Mouse (Mus musculus): ENCODE measurements around the gene Obscn. TPM values are rescaled to one million over a fixed set of nuclear protein-coding genes. Genes with fewer than 3 reads are reported as not detected.

Gene Obscn
- polyA plus RNA-seq, 1 experiment from 2014 or later: 69.4 TPM

DNA sequence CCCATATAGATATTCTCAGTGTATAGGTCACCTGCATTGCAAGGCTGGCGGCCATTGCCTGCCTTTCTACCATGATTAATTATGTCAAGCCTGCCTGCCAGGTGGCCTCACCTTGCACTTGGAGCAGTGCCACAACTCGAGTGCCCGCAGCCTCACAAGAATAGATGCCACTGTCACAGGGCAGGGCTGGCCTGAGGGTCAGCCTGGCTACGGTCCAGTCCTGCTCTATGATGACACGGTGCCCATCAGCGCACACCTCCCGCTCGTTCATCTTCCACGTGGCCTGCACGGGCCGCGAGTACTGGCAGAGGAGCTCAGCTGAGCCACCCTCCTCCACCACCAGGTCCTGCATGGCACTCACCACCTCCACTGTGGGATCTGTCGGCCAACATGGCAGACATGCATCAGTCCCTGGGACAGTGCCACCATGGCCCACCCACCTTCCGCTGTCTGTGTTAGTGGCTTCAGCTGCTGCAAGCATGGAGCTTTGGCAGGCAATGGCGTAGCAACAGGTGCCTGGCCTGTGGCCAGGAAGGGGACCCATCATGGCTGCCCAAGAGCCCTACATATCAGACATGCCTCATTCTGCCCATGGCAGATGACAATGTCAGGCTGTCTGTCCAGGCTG is 91.4 kb downstream of the Obscn start:
- Histone ChIP-seq H3K27ac (replicated peaks in 1 of 2; ENCODE audit: control insufficient read depth in 1 of 2, insufficient read depth in 1 of 2, low read depth in 2 of 2, low read length in 2 of 2) (no peak overlapping the region), H3K4me3 (ENCODE audit: control insufficient read depth in 1 of 2, insufficient read depth in 1 of 2, low read depth in 1 of 2, low read length in 2 of 2) (no peak overlapping the region), H3K9me3 (ENCODE audit: control insufficient read depth, low read length) (no peaks in the 10 kb centered on the region), H3K9ac (ENCODE audit: low read length) (no peak overlapping the region), H3K4me2 (ENCODE audit: low read length) (no peak overlapping the region), H3K27me3 (ENCODE audit: control insufficient read depth, insufficient read depth, low read length) (no peaks in the 10 kb centered on the region), H3K36me3 (ENCODE audit: control insufficient read depth, insufficient read depth, low read length) (peaks cover 98% of the 10 kb centered on the region), H3K4me1 (ENCODE audit: control insufficient read depth in 2 of 2, insufficient read depth in 2 of 2, low read length in 2 of 2) (no peaks in the 10 kb centered on the region)
- no peak for ATAC-seq (ENCODE audit: insufficient number of reproducible peaks, insufficient read depth, low FRiP score, low read depth)
- 88% methylated on average over 15 of the region's 15 CpGs for WGBS

DNA sequence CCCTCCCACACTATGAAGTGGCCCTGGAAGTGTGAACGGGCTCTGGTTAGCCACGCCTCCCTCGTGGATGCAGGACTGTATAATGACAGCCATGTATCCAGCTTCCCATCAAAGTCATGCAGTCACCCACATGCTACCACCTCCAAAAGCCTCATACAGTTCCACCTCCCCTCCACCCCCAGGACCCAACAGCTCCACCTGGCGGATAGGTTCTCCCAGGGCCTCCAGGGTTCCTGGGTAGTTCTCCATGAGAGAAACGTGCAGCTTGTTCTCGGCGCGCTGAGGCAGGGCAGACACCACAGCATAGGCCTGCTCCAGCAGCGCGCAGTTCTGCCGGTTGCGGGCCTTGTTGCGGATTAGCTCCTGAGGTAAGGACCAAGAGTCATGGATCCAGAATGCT is 107.2 kb downstream of the Obscn start:
- 89% methylated on average over 13 of the region's 13 CpGs for WGBS

DNA sequence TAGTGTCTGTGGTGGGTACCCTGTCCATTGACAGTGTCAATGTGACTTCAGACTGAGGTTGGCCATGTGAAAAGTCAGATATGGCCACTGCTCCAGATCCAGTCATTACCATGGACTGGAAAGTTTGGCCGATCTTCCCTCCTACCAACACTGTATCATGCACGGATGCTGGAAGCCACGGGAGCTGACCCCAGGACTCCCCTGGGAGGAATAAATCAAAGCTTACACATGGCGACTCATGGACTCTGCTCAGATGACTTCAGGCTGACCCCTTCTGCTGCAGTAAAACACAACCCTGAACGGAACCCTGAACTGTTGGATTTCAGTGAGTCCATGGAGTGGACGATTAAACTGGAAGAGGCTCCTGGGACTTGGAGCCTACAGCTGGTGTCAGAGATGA is 109.8 kb downstream of the Obscn start:
- no peak for ATAC-seq (ENCODE audit: insufficient number of reproducible peaks, insufficient read depth, low FRiP score, low read depth)
- 85% methylated on average over 6 of the region's 6 CpGs for WGBS
- Histone ChIP-seq H3K4me3 (ENCODE audit: control insufficient read depth in 1 of 2, insufficient read depth in 1 of 2, low read depth in 1 of 2, low read length in 2 of 2) (no peak overlapping the region), H3K4me2 (ENCODE audit: low read length) (no peak overlapping the region), H3K27me3 (ENCODE audit: control insufficient read depth, insufficient read depth, low read length) (no peaks in the 10 kb centered on the region), H3K36me3 (ENCODE audit: control insufficient read depth, insufficient read depth, low read length) (peaks cover 93% of the 10 kb centered on the region), H3K9me3 (ENCODE audit: control insufficient read depth, low read length) (no peaks in the 10 kb centered on the region), H3K27ac (replicated peaks in 1 of 2; ENCODE audit: control insufficient read depth in 1 of 2, insufficient read depth in 1 of 2, low read depth in 2 of 2, low read length in 2 of 2) (no peak overlapping the region), H3K4me1 (ENCODE audit: control insufficient read depth in 2 of 2, insufficient read depth in 2 of 2, low read length in 2 of 2) (no peaks in the 10 kb centered on the region), H3K9ac (ENCODE audit: low read length) (no peak overlapping the region)

More for the DNA sequence above, 107.2 kb downstream of the Obscn start:
- H3K4me2 ChIP-seq (ENCODE audit: low read length): no peak overlapping the region
- no peak overlapping the region for H3K27ac ChIP-seq (replicated peaks in 1 of 2; ENCODE audit: control insufficient read depth in 1 of 2, insufficient read depth in 1 of 2, low read depth in 2 of 2, low read length in 2 of 2)
- no peak for ATAC-seq (ENCODE audit: insufficient number of reproducible peaks, insufficient read depth, low FRiP score, low read depth)
- H3K9ac ChIP-seq (ENCODE audit: low read length): no peak overlapping the region
- no peaks in the 10 kb centered on the region for H3K27me3 ChIP-seq (ENCODE audit: control insufficient read depth, insufficient read depth, low read length)
- H3K36me3 ChIP-seq (ENCODE audit: control insufficient read depth, insufficient read depth, low read length): peaks cover 96% of the 10 kb centered on the region
- H3K4me3 ChIP-seq (ENCODE audit: control insufficient read depth in 1 of 2, insufficient read depth in 1 of 2, low read depth in 1 of 2, low read length in 2 of 2): no peak overlapping the region
- no peaks in the 10 kb centered on the region for H3K9me3 ChIP-seq (ENCODE audit: control insufficient read depth, low read length)
- H3K4me1 ChIP-seq (ENCODE audit: control insufficient read depth in 2 of 2, insufficient read depth in 2 of 2, low read length in 2 of 2): no peaks in the 10 kb centered on the region

DNA sequence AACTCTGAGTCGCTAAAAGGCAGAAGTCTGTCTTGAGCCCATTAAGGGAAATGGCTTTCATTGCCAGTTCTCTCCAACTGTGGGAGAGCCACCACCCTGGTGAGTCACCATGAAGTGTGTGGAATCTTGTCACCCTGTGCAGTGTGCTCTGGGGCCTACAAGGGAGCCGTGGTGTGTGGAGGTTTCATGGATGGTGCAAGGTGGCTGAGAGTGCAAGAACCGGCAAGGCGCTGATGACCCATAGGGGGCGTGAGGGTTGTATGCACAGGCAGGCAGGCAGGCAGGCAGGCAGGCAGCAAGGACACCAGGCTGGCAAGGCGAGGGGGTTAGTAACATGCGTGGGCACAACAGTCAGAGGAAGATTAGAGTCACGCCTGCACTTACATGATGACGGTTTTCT is 121.2 kb downstream of the Obscn start:
- no peak overlapping the region for H3K4me2 ChIP-seq (ENCODE audit: low read length)
- H3K27me3 ChIP-seq (ENCODE audit: control insufficient read depth, insufficient read depth, low read length): no peaks in the 10 kb centered on the region
- peaks cover 47% of the 10 kb centered on the region for H3K36me3 ChIP-seq (ENCODE audit: control insufficient read depth, insufficient read depth, low read length)
- H3K4me3 ChIP-seq (ENCODE audit: control insufficient read depth in 1 of 2, insufficient read depth in 1 of 2, low read depth in 1 of 2, low read length in 2 of 2): no peak overlapping the region
- WGBS: 41% methylated on average over 9 of the region's 9 CpGs
- H3K9me3 ChIP-seq (ENCODE audit: control insufficient read depth, low read length): no peaks in the 10 kb centered on the region
- H3K27ac ChIP-seq (replicated peaks in 1 of 2; ENCODE audit: control insufficient read depth in 1 of 2, insufficient read depth in 1 of 2, low read depth in 2 of 2, low read length in 2 of 2): no peak overlapping the region
- H3K9ac ChIP-seq (ENCODE audit: low read length): no peak overlapping the region
- ATAC-seq (ENCODE audit: insufficient number of reproducible peaks, insufficient read depth, low FRiP score, low read depth): no peak
- H3K4me1 ChIP-seq (ENCODE audit: control insufficient read depth in 2 of 2, insufficient read depth in 2 of 2, low read length in 2 of 2): peaks cover 3 to 4% of the 10 kb centered on the region in 2 experiments

DNA sequence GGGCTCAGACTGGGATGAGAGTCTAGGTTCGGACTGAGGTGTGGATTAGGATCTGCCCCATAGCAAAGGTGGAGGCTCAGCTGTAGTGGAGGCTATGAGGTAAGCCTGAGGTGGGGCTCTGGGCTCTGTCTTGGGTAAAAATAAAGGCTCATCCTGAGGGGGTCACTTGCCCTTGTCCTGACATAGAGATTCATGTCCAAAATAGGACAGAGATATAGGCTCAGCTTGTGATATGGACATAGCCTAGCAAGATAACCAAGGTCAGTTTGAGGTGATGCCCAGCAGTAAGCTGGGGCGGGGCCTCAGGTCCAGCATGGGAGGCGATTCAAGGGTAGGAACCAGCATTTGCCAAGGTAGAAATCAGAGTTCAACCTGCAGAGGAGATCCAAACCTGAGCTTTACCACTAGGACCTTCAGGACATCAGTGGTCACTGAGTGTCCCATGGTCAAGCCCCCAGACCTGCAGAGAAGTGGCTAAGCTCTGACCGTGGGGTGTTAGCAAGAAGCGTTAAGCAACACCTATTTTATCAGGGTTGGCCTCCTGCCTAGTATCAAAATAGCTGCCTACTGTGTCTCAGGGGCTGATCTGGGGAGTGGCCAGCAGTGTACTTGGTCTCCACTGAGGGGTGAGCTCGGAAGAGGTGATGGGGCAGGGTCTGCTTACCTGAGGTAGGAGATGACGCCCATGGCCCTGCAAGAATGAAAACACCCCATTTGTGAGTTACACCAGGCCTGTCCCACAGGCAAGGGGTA is 133.7 kb downstream of the Obscn start:
- H3K27me3 ChIP-seq (ENCODE audit: control insufficient read depth, insufficient read depth, low read length): no peaks in the 10 kb centered on the region
- WGBS: 15% methylated on average over 7 of the region's 7 CpGs
- ATAC-seq (ENCODE audit: insufficient number of reproducible peaks, insufficient read depth, low FRiP score, low read depth): peak; percentile 68
- peak overlapping the region; percentile 37 to 40 for H3K4me3 ChIP-seq (ENCODE audit: control insufficient read depth in 1 of 2, insufficient read depth in 1 of 2, low read depth in 1 of 2, low read length in 2 of 2)
- H3K4me2 ChIP-seq (ENCODE audit: low read length): peak overlapping the region; percentile 73
- H3K9me3 ChIP-seq (ENCODE audit: control insufficient read depth, low read length): no peaks in the 10 kb centered on the region
- peak overlapping the region; percentile 92 to 94 for H3K27ac ChIP-seq (replicated peaks in 1 of 2; ENCODE audit: control insufficient read depth in 1 of 2, insufficient read depth in 1 of 2, low read depth in 2 of 2, low read length in 2 of 2)
- H3K9ac ChIP-seq (ENCODE audit: low read length): peak overlapping the region; percentile 82
- H3K4me1 ChIP-seq (ENCODE audit: control insufficient read depth in 2 of 2, insufficient read depth in 2 of 2, low read length in 2 of 2): peaks cover 50 to 54% of the 10 kb centered on the region in 2 experiments
- peaks cover 13% of the 10 kb centered on the region for H3K36me3 ChIP-seq (ENCODE audit: control insufficient read depth, insufficient read depth, low read length)

DNA sequence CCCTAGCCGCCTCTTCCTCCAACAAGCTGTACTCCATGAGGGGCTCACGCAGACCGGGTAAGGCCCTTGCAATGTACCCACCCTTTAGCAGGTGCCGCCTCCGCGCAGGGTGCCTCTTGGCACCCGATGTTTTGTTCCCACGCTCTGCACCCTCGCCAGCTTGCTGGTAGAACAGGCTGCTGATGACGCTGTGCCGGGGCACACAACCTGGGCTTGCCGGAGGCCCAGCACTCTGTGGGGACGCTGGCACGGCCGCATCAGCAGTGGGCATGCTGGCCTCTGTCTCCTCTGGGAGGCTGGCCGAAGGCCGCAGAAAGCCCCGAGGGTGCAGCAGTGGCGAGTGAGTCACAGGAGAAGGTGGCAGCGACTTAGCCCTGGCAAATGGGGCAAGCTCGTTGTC is 135.6 kb downstream of the Obscn start:
- H3K27me3 ChIP-seq (ENCODE audit: control insufficient read depth, insufficient read depth, low read length): no peaks in the 10 kb centered on the region
- 90% methylated on average over 21 of the region's 21 CpGs for WGBS
- no peak for ATAC-seq (ENCODE audit: insufficient number of reproducible peaks, insufficient read depth, low FRiP score, low read depth)
- peaks cover 54 to 71% of the 10 kb centered on the region in 2 experiments for H3K4me1 ChIP-seq (ENCODE audit: control insufficient read depth in 2 of 2, insufficient read depth in 2 of 2, low read length in 2 of 2)
- peak overlapping the region; percentile 82 for H3K9ac ChIP-seq (ENCODE audit: low read length)
- H3K27ac ChIP-seq (replicated peaks in 1 of 2; ENCODE audit: control insufficient read depth in 1 of 2, insufficient read depth in 1 of 2, low read depth in 2 of 2, low read length in 2 of 2): peak overlapping the region in 1 of 2 experiments; percentile 94; a peak in 1 of 4 replicates
- H3K4me3 ChIP-seq (ENCODE audit: control insufficient read depth in 1 of 2, insufficient read depth in 1 of 2, low read depth in 1 of 2, low read length in 2 of 2): peak overlapping the region; percentile 1 to 38; a peak in 1 of 4 replicates
- peak overlapping the region; percentile 73 for H3K4me2 ChIP-seq (ENCODE audit: low read length)
- H3K36me3 ChIP-seq (ENCODE audit: control insufficient read depth, insufficient read depth, low read length): peaks cover 19% of the 10 kb centered on the region
- H3K9me3 ChIP-seq (ENCODE audit: control insufficient read depth, low read length): no peaks in the 10 kb centered on the region

DNA sequence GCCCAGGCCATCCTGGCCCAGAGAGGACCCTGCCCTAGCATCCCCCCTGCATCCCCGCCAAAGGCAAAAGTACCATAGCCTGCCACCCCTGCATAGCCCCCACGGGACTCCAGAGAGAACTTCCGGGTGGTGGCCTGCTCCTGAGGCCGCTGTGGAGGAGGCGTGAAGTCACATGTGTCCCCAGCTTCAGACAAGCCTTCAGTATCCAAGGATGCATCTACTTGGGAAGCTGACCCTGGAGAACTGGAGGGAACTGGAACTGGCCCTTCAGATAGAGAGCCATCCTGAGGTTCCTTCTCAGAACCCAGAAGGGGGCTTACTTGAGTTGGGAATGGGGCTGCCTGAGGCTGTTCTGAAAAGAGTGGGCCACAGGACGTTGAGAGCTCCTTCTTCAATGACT is 136.4 kb downstream of the Obscn start:
- peak overlapping the region; percentile 73 for H3K4me2 ChIP-seq (ENCODE audit: low read length)
- H3K27ac ChIP-seq (replicated peaks in 1 of 2; ENCODE audit: control insufficient read depth in 1 of 2, insufficient read depth in 1 of 2, low read depth in 2 of 2, low read length in 2 of 2): peak overlapping the region; percentile 69 to 94; a peak in 3 of 4 replicates
- peaks cover 56 to 76% of the 10 kb centered on the region in 2 experiments for H3K4me1 ChIP-seq (ENCODE audit: control insufficient read depth in 2 of 2, insufficient read depth in 2 of 2, low read length in 2 of 2)
- no peaks in the 10 kb centered on the region for H3K27me3 ChIP-seq (ENCODE audit: control insufficient read depth, insufficient read depth, low read length)
- 82% methylated on average over 6 of the region's 6 CpGs for WGBS
- H3K9me3 ChIP-seq (ENCODE audit: control insufficient read depth, low read length): no peaks in the 10 kb centered on the region
- peaks cover 27% of the 10 kb centered on the region for H3K36me3 ChIP-seq (ENCODE audit: control insufficient read depth, insufficient read depth, low read length)
- no peak for ATAC-seq (ENCODE audit: insufficient number of reproducible peaks, insufficient read depth, low FRiP score, low read depth)
- peak overlapping the region; percentile 82 for H3K9ac ChIP-seq (ENCODE audit: low read length)
- H3K4me3 ChIP-seq (ENCODE audit: control insufficient read depth in 1 of 2, insufficient read depth in 1 of 2, low read depth in 1 of 2, low read length in 2 of 2): peak overlapping the region in 1 of 2 experiments; percentile 38; a peak in 2 of 4 replicates
